Mouse (Mus musculus): ENCODE measurements around the gene Tmem107.

DNA sequence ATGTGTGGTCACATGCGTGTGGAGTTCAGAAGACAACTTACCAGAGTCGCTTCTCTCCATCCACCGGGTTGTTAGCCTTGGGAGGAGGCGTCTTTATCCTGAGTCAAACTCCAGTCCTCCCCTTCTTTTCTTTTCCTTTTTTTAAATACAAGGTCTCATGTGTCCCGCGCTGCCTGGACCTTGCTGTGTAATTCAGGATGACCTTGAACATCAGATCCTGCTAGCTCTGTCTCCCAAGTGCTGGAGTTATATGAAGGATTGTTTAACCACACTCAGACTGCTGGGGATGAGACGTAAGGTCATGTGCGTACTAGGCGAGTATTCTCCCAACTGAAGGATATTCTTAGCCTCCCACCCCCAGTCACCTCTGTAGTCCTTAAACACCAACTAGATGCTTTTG, 6.7 kb downstream of the Tmem107 start:
- no peak for TF ChIP-seq CTCF (IDR thresholded peaks at IDR 0.05; ENCODE audit: low read depth, low read length)
- TF ChIP-seq GATA1 (IDR thresholded peaks at IDR 0.05; ENCODE audit: borderline replicate concordance, low read length): no peak
